Mouse (Mus musculus): ENCODE results near the gene Sfrp2. TPM values are rescaled to one million over a fixed set of nuclear protein-coding genes. Genes with fewer than 3 reads are reported as not detected.

Gene Sfrp2
- 2.4 and 49.9 TPM in 2 replicates for polyA plus RNA-seq (2011; ENCODE audit: insufficient read length, low read depth, missing spikeins)

DNA sequence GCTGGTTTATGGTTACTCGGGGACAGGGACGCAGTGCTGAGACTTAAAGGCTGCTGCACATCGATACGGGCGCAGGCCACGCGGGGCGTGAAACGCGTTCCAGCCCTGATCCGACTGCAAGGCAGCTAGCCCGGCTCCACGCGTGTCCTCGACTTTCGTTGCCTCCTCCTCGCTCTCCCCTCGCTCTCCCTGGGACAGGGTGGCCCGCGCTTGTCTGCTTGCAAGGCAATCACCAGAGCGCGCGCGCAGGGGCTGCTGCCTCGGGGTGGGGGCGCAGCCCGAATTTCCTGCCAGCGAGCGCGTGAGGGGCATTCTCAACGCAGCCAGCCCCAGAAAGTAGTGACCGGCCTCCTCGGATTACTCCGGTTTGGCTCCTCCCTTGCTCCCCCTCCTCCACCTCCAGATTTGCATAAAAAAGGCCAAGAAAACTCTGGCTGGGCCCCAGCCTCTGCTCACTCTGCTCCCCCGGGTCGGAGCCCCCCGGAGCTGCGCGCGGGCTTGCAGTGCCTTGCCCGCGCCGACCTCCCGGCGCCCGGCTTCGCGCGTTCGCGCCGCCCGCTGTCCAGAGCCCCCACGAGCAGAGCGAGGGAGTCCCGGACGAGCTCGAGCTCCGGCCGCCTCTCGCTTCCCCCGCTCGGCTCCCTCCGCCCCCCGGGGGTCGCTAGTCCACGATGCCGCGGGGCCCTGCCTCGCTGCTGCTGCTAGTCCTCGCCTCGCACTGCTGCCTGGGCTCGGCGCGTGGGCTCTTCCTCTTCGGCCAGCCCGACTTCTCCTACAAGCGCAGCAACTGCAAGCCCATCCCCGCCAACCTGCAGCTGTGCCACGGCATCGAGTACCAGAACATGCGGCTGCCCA lies at the start of gene Sfrp2:
Gene Sfrp2, plus strand, starts transcription at position 451 of the 855 bp plus-strand sequence.
- H3K4me1 ChIP-seq (ENCODE audit: control insufficient read depth, insufficient read depth, low read length): no peaks in the 10 kb centered on the region
- TF ChIP-seq POLR2A (IDR thresholded peaks at IDR 0.05; ENCODE audit: low read depth, low read length) (no peak), CTCF (IDR thresholded peaks at IDR 0.05; ENCODE audit: borderline replicate concordance, insufficient read depth, low read length) (no peak)
- H3K27ac ChIP-seq (ENCODE audit: insufficient read depth, low read length): no peak within 1 kb of the TSS
- peak within 1 kb of the TSS; percentile 38 for H3K4me3 ChIP-seq (ENCODE audit: insufficient read depth, low read length)

DNA sequence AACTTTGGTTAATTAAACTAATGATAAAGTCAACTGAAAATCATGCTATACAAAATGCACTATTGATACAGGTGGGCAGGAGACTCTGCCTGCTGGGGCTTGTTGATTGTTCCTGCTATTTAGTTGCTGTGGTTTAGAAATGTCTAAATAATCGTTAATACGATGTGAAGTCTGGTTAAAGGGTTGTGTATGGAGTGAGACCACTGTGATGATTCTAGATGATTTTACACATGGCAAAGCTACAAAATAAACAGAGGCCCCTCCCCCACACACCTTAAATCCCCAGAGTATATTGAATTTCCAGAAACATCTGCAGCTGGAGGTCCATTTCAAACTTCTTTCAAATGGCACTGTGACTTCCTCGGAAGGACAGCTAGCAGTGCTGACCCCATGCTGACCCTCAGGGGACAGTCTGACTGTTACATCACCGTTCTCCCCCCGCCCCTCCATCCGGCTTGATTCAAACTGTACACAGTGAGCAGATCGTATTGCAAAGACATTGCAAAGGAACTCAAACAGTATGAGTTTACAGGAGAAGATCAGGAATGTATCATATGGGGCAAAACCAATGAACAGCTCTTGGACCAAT lies 48.4 kb upstream of the Sfrp2 start:
- Histone ChIP-seq H3K27ac (ENCODE audit: insufficient read depth, low read length) (no peak overlapping the region), H3K4me3 (ENCODE audit: insufficient read depth, low read length) (no peak overlapping the region), H3K4me1 (ENCODE audit: control insufficient read depth, insufficient read depth, low read length) (no peaks in the 10 kb centered on the region)
- TF ChIP-seq POLR2A (IDR thresholded peaks at IDR 0.05; ENCODE audit: low read depth, low read length): no peak
- TF ChIP-seq CTCF (IDR thresholded peaks at IDR 0.05; ENCODE audit: borderline replicate concordance, insufficient read depth, low read length): no peak

DNA sequence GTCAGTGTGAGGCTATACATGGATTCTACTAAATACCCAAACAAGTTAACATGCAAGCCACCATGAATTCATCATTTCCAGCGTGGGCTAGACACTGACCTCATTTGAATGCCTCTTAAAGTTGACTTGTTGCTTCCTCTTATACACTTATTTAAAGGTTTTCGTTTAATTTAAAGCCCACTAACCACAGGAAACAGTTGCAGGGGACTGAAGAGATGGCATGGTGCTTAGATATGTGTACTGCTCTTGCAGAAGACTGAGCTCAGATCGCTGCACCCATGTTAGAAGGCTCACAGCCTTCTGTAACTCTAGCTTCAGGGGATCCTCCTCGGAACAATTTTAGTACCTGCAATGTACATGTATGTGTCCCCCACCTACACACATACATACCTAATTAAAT lies 47.5 kb upstream of the Sfrp2 start:
- no peak for TF ChIP-seq POLR2A (IDR thresholded peaks at IDR 0.05; ENCODE audit: low read depth, low read length)
- no peak for TF ChIP-seq CTCF (IDR thresholded peaks at IDR 0.05; ENCODE audit: borderline replicate concordance, insufficient read depth, low read length)
- Histone ChIP-seq H3K4me3 (ENCODE audit: insufficient read depth, low read length) (no peak overlapping the region), H3K27ac (ENCODE audit: insufficient read depth, low read length) (no peak overlapping the region), H3K4me1 (ENCODE audit: control insufficient read depth, insufficient read depth, low read length) (no peaks in the 10 kb centered on the region)

DNA sequence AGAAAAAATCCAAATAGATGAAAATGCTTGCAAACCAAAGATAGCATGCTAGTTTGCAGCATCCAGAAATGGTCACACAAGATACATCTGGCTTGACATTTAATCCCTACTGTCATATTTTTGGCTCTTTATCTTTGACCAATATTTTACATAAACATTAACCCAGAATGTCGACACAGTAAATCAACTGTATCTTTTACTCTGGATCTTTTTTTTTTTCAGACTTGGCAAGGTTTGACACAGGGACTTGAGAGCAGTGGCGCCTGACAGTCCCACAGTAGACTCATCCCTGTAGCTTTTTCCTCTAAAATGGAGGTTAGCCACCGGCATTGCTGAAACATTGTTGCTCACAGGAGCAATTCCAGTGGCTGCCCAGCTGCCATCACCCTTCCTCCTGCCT lies 37.9 kb upstream of the Sfrp2 start:
- TF ChIP-seq POLR2A (IDR thresholded peaks at IDR 0.05; ENCODE audit: low read depth, low read length) (no peak), CTCF (IDR thresholded peaks at IDR 0.05; ENCODE audit: borderline replicate concordance, insufficient read depth, low read length) (no peak)
- H3K27ac ChIP-seq (ENCODE audit: insufficient read depth, low read length): no peak overlapping the region
- H3K4me3 ChIP-seq (ENCODE audit: insufficient read depth, low read length): no peak overlapping the region
- no peaks in the 10 kb centered on the region for H3K4me1 ChIP-seq (ENCODE audit: control insufficient read depth, insufficient read depth, low read length)

DNA sequence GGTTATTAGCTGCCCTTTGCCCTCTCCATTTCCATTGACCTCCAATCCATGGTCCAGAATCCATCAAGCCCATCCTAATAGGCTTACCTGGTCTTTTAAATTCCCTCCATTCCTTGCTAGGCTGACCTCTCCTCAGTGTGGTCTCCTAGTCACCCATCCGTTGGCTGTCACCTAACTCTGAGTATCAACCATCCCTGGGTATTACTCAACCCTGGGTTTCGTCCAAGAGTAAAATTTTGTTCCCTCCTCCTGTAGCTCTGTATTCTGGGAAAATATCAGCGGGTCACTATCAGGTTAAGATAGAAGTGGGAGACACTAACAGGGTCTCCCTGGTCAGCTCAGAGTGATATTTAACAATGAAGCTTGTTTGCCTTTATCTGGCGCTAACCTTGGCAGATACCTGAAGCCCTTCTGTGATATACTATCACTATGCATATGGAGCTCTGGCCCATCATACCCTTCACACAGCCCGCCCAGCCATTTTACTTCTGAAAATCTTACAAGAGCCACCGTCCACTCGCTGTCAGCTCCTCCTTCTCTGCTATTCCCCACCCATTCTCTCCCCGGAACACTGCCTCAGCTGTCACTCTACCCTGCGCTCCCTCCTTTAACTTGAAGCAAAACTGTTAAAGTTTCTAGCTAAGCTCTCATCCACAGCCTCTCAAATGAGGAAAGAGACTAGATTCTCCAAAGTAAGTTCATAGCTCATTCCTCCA lies 37.3 kb upstream of the Sfrp2 start:
- TF ChIP-seq CTCF (IDR thresholded peaks at IDR 0.05; ENCODE audit: borderline replicate concordance, insufficient read depth, low read length) (no peak), POLR2A (IDR thresholded peaks at IDR 0.05; ENCODE audit: low read depth, low read length) (no peak)
- no peak overlapping the region for H3K27ac ChIP-seq (ENCODE audit: insufficient read depth, low read length)
- H3K4me1 ChIP-seq (ENCODE audit: control insufficient read depth, insufficient read depth, low read length): no peaks in the 10 kb centered on the region
- no peak overlapping the region for H3K4me3 ChIP-seq (ENCODE audit: insufficient read depth, low read length)

DNA sequence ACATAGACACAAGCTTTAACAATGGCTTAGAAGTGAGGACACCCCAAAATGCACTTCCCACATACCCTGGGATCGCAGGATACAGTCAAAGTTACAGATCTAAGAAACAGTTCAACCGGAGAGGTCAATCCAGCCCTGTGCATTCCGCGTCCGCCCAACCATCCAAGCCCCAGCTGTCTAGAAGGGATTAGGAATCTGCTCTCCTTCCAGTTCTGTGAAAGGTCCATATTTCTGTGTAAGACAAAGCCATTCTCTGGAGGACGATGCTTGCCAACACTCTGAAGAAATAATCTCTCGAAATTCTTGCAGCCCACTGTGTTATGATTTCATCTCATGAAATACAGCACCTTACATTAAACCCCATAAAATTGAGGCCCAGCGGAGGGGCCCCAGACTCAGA lies 32.1 kb upstream of the Sfrp2 start:
- Histone ChIP-seq H3K4me3 (ENCODE audit: insufficient read depth, low read length) (no peak overlapping the region), H3K4me1 (ENCODE audit: control insufficient read depth, insufficient read depth, low read length) (no peaks in the 10 kb centered on the region), H3K27ac (ENCODE audit: insufficient read depth, low read length) (no peak overlapping the region)
- TF ChIP-seq POLR2A (IDR thresholded peaks at IDR 0.05; ENCODE audit: low read depth, low read length): no peak
- no peak for TF ChIP-seq CTCF (IDR thresholded peaks at IDR 0.05; ENCODE audit: borderline replicate concordance, insufficient read depth, low read length)

DNA sequence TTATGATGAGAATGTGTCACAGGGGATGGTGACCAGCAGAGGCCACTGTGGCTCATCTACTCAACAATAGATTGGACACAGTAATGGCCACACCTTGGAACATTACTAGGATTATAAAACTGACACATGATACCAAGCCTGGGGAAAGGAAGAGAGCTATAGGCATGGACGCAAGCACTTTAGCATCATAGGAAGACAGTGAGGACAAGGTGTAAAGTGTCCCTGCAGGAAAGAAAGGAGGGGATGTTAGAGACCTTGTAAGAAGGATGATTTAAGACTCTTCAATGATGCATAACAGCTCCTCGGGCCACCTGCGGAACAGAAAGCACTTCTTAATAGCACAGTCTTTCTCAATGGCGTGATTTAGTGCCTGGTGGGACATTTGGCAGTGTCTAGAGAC lies 29.1 kb upstream of the Sfrp2 start:
- H3K4me3 ChIP-seq (ENCODE audit: insufficient read depth, low read length): no peak overlapping the region
- no peaks in the 10 kb centered on the region for H3K4me1 ChIP-seq (ENCODE audit: control insufficient read depth, insufficient read depth, low read length)
- H3K27ac ChIP-seq (ENCODE audit: insufficient read depth, low read length): no peak overlapping the region
- TF ChIP-seq CTCF (IDR thresholded peaks at IDR 0.05; ENCODE audit: borderline replicate concordance, insufficient read depth, low read length) (no peak), POLR2A (IDR thresholded peaks at IDR 0.05; ENCODE audit: low read depth, low read length) (no peak)

DNA sequence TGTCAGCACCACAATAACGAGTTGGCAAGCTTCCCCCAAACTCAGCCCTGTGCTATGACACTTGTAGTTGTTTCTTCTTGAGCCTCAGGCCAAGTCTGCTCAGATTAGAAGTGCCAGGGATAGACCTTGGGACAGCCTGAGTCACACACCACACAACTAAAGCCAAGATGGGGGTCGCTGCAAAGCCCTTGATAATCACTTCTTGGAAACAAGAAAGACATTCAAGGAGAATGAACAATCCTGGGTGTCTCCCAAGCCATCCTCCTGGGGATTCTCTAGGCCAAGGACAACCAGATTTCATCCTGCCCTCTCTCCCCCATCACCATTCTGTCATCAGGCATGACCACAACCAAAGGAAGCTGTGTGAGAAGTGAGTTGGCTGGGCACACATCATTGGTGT lies 25.9 kb upstream of the Sfrp2 start:
- no peak overlapping the region for H3K4me3 ChIP-seq (ENCODE audit: insufficient read depth, low read length)
- no peaks in the 10 kb centered on the region for H3K4me1 ChIP-seq (ENCODE audit: control insufficient read depth, insufficient read depth, low read length)
- no peak overlapping the region for H3K27ac ChIP-seq (ENCODE audit: insufficient read depth, low read length)
- TF ChIP-seq POLR2A (IDR thresholded peaks at IDR 0.05; ENCODE audit: low read depth, low read length) (no peak), CTCF (IDR thresholded peaks at IDR 0.05; ENCODE audit: borderline replicate concordance, insufficient read depth, low read length) (no peak)

DNA sequence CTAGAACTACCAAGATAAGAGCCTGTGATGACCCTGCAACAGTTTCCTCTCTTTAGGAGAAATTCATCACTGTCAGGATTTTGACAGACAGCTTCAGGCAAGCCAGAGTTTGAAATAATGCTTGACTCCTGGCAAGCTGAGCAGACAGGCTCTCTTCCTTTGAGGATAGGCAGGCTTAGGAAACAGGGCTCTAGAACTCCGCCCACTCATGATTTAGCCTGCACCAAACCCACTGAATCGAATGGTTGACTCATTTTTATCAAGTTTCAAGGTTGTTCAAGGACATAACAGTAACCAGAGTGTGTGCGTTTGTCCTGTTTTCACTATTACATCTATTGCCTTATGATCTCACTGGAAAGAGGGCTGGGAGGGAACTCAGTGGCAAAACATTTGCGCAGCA lies 18.8 kb upstream of the Sfrp2 start:
- H3K4me1 ChIP-seq (ENCODE audit: control insufficient read depth, insufficient read depth, low read length): peaks cover under 1% of the 10 kb centered on the region; the same call in 1 of the 2 replicates
- H3K4me3 ChIP-seq (ENCODE audit: insufficient read depth, low read length): no peak overlapping the region
- H3K27ac ChIP-seq (ENCODE audit: insufficient read depth, low read length): no peak overlapping the region
- no peak for TF ChIP-seq POLR2A (IDR thresholded peaks at IDR 0.05; ENCODE audit: low read depth, low read length)
- no peak for TF ChIP-seq CTCF (IDR thresholded peaks at IDR 0.05; ENCODE audit: borderline replicate concordance, insufficient read depth, low read length)

Measured in embryonic fibroblast, embryonic 13.5 days (primary cell).